Mouse (Mus musculus): ENCODE measurements at regions not wholly inside any gene's neighbourhood (a gene's known extent, or its start where the extent isn't known, plus 50 kb on each side); places are given as distances from the start of the nearest gene placed in this dataset.

GRCm38 (mm10) chr2:45747263-45748236 is 630.4 kb upstream of the Zeb2 start:
- CTCF ChIA-PET = no interaction called here

- CTCF ChIA-PET = no interaction called here
These were observed 629.4 kb upstream of the Zeb2 start for GRCm38 (mm10) chr2:45746606-45747005.

GRCm38 (mm10) chr2:45736278-45736677 is 619.1 kb upstream of the Zeb2 start:
- CTCF ChIA-PET = no interaction called here

GRCm38 (mm10) chr2:45713997-45714396 is 596.8 kb upstream of the Zeb2 start:
- CTCF ChIA-PET = no interaction called here

GRCm38 (mm10) chr2:45707026-45707425 is 589.8 kb upstream of the Zeb2 start:
- CTCF ChIA-PET = no interaction called here

- CTCF ChIA-PET = no interaction called here
These were observed 585.3 kb upstream of the Zeb2 start for GRCm38 (mm10) chr2:45702511-45702910.

- CTCF ChIA-PET = no interaction called here
These were observed 583.4 kb upstream of the Zeb2 start for GRCm38 (mm10) chr2:45700578-45700977.

GRCm38 (mm10) chr2:45693291-45694020 is 576.3 kb upstream of the Zeb2 start:
- CTCF ChIA-PET = no interaction called here

GRCm38 (mm10) chr2:45692819-45693218 is 575.6 kb upstream of the Zeb2 start:
- CTCF ChIA-PET = no interaction called here

GRCm38 (mm10) chr2:45688996-45689395 is 571.8 kb upstream of the Zeb2 start:
- CTCF ChIA-PET = no interaction called here

- CTCF ChIA-PET = no interaction called here
These were observed 564.1 kb upstream of the Zeb2 start for GRCm38 (mm10) chr2:45681251-45681650.

- CTCF ChIA-PET = no interaction called here
These were observed 562.1 kb upstream of the Zeb2 start for GRCm38 (mm10) chr2:45679101-45679895.

- CTCF ChIA-PET = no interaction called here
These were observed 561.5 kb upstream of the Zeb2 start for GRCm38 (mm10) chr2:45678685-45679084.

- CTCF ChIA-PET = no interaction called here
These were observed 558.6 kb upstream of the Zeb2 start for GRCm38 (mm10) chr2:45675776-45676175.

GRCm38 (mm10) chr2:45656011-45656410 is 538.8 kb upstream of the Zeb2 start:
- CTCF ChIA-PET = no interaction called here

GRCm38 (mm10) chr2:45654693-45655092 is 537.5 kb upstream of the Zeb2 start:
- CTCF ChIA-PET = no interaction called here

- CTCF ChIA-PET = interaction anchor here (0.6 kb wide), 1 partner anchor 109 kb away, joined by 3 read pairs; no protein-coding TSS in a partner anchor
These were observed 535.8 kb upstream of the Zeb2 start for GRCm38 (mm10) chr2:45652977-45653376.

GRCm38 (mm10) chr2:45650271-45650985 is 533.2 kb upstream of the Zeb2 start:
- CTCF ChIA-PET = no interaction called here

- CTCF ChIA-PET = no interaction called here
These were observed 530.7 kb upstream of the Zeb2 start for GRCm38 (mm10) chr2:45647846-45648245.

GRCm38 (mm10) chr2:45630081-45630480 is 512.9 kb upstream of the Zeb2 start:
- CTCF ChIA-PET = interaction anchor here (0.5 to 0.6 kb wide), 2 partner anchors 432 to 790 kb away, joined by 3 read pairs; no protein-coding TSS in a partner anchor

- CTCF ChIA-PET = interaction anchor here (0.6 kb wide), 1 partner anchor 431 kb away, joined by 3 read pairs; no protein-coding TSS in a partner anchor
These were observed 512.4 kb upstream of the Zeb2 start for GRCm38 (mm10) chr2:45629616-45630015.

Data from spleen, embryonic (tissue).